Mouse (Mus musculus) cortical plate, adult 2 months (tissue): ENCODE measurements around the gene Homer1.

ENCODE experiments used
- CTCF ChIP-seq: fragments of 200-500 bp; IDR thresholded peaks from 2 replicates; pipeline ENCODE4 v1.5.1; 2011; ENCODE audit warnings: mild to moderate bottlenecking, control low read depth, low read length; ENCODE audit not compliant: insufficient read depth; ENCODE audit errors: extremely low read depth
- POLR2A ChIP-seq: fragments of 200-500 bp; IDR thresholded peaks from 2 replicates; pipeline ENCODE4 v1.6.1; 2011; ENCODE audit warnings: mild to moderate bottlenecking, low read length, control low read depth; ENCODE audit not compliant: insufficient read depth; ENCODE audit errors: extremely low read depth

GRCm38 (mm10) chr13:93389242-93389625 is 89.8 kb downstream of the Homer1 start:
- TF ChIP-seq CTCF (no peak), POLR2A (no peak)
